Mouse (Mus musculus) lung, embryonic 16.5 days (tissue): ENCODE measurements around the gene P2ry12. TPM values are rescaled to one million over a fixed set of nuclear protein-coding genes. Genes with fewer than 3 reads are reported as not detected.
A peak's percentile ranks its signal among the peaks of the same experiment; 100 is the strongest.

Experiments used
- ATAC-seq: fragments of 200-750 bp; cut with Nextera tagmentation; 2 replicates; pipeline ENCODE4 v1.8.0; 2017; ENCODE audit warnings: low read depth, mild to moderate bottlenecking, moderate library complexity
- H3K27ac ChIP-seq: fragments of 300-500 bp; sonication (generic); 2 replicates; pipeline ENCODE4 v1.5.1; 2014; ENCODE audit warnings: mild to moderate bottlenecking, control low read depth, low read length
- H3K27me3 ChIP-seq: fragments of 300-500 bp; sonication (generic); 2 replicates; pipeline ENCODE4 v1.6.1; 2014; ENCODE audit warnings: low read depth, low read length, mixed read lengths; ENCODE audit not compliant: control insufficient read depth, insufficient read depth
- H3K36me3 ChIP-seq: fragments of 300-500 bp; sonication (generic); 2 replicates; pipeline ENCODE4 v1.6.1; 2014; ENCODE audit warnings: low read length; ENCODE audit not compliant: control insufficient read depth, insufficient read depth
- H3K4me1 ChIP-seq: fragments of 300-500 bp; sonication (generic); replicated peaks from 2 replicates; pipeline ENCODE4 v1.6.1; 2014; ENCODE audit warnings: low read length, mixed read lengths; ENCODE audit not compliant: control insufficient read depth, insufficient read depth
- H3K4me2 ChIP-seq: fragments of 300-500 bp; sonication (generic); 2 replicates; pipeline ENCODE4 v1.6.1; 2014; ENCODE audit warnings: low read depth, low read length, control low read depth
- H3K4me3 ChIP-seq: fragments of 300-500 bp; sonication (generic); 2 replicates; pipeline ENCODE4 v1.5.1; 2014; ENCODE audit warnings: mild to moderate bottlenecking, low read length, control low read depth
- H3K9ac ChIP-seq: fragments of 300-500 bp; sonication (generic); 2 replicates; pipeline ENCODE4 v1.6.1; 2014; ENCODE audit warnings: low read length, control low read depth
- H3K9me3 ChIP-seq: fragments of 300-500 bp; sonication (generic); 2 replicates; pipeline ENCODE4 v1.6.1; 2016; ENCODE audit warnings: low read length; ENCODE audit not compliant: control insufficient read depth
- WGBS: fragments of 180-500 bp; shearing (Covaris S2); extraction: QIAGEN DNeasy Blood & Tissue Kit; methylation state at CpG from one replicate; pipeline ENCODE4 v1.1.7; 2014; 5-methylcytosine and 5-hydroxymethylcytosine counted together
- polyA plus RNA-seq: library from polyadenylated mRNA; unstranded; fragments of >200 nt; fragmentation: Nextera tagmentation; extraction: Ambion mirVana; gene quantifications from 2 replicates; pipeline ENCODE4 v1.2.1, GENCODE M21; 2015

Gene P2ry12
- polyA plus RNA-seq, 1 experiment from 2014 or later = 2.1 TPM

DNA sequence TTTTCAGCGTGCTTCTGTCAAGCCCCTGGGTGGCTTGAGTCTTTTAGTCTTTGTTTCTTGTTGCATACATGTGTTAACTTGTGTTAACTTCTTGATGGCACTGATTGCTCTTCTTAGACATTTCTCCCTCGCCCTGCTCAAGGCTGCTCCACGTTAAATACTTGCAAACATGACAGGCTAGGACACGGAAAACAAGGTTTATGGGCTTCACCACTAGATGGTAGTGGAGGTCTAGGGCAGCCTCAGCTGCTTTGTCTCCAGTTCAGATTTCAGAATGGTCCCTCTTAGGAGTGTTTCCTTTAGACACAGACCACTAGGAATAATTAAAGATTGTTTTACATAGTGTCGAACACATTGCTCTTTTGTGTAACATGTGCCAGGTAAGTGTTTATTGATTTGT lies 87.4 kb downstream of the P2ry12 start:
- Histone ChIP-seq H3K9ac (no peak overlapping the region), H3K36me3 (no peaks in the 10 kb centered on the region), H3K27me3 (no peaks in the 10 kb centered on the region), H3K4me1 (peaks cover 6% of the 10 kb centered on the region; the same call in 1 of the 2 replicates), H3K4me2 (no peak overlapping the region), H3K27ac (no peak overlapping the region), H3K9me3 (no peaks in the 10 kb centered on the region), H3K4me3 (no peak overlapping the region)
- ATAC-seq = peak; percentile 89
- 16% methylated on average over 5 of the region's 5 CpGs for WGBS

DNA sequence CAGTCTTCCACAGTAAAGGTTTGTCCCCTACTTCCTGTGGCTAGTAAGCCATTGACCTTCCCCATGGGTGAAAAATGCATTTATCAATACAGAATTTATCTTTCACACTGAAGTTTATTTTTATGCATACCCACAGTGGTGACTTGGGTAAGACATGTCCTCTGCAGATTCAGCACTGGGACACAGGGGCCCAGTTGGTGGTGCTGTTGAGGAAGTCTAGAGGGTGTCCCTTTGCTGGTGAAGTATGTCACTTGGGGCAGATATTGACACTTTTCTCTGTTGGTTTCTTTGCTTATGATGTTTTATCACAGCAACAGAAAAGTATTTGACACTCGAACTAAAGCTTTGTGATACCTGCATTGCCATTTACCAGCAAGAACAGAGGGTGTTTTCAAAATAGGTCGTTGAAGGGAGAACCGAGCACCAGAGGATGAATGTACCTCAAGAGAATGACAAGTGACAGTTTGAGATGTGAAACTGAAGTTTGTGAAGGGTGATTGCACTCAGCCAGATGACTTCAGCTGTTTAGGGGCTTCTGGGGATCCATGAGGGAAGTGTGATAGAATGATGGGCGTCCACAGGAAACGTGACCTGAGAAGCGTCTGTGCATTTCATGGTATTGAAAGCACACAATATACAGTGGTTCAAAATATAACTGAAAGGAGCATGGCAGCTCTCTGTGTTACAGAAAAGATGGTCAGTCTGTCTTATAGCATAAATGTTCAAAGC lies 88.1 kb downstream of the P2ry12 start:
- H3K4me1 ChIP-seq = peaks cover 9% of the 10 kb centered on the region; the same call in 1 of the 2 replicates
- 53% methylated on average over 6 of the region's 6 CpGs for WGBS

DNA sequence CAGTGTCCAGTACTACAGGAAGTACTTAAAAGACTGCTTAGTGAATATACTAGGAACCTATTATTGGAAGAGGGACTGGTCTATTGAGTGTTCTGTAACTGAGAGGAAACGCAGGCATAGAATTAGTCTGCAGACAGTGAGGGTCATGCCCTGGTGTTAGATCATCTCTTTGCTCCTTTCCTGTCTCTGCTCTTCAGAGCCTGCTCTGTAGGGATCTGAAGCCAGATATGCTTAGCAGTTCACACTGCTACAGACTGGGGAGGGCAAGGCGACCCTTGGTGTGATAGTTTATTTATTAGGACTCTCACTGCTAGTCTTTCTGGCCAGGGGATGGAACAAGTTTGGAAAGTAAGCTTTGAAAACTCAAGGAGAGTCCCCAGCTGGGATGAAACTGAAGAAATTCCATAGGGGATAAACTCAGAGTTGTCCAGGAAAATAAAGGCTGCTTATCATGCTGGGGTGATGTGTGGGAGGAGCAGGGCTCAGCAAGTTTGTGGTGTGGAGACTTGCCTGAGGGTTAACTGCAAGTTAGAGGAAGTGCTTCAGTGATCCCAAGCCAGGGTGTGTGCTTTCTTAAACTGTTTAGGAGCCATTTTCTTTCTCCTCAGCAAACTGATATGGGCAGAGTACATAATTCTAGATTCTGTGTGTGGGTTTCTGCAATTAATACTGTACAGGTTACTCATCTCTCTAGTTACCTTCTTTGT lies 92.6 kb downstream of the P2ry12 start:
- WGBS = 24% methylated on average over 2 of the region's 2 CpGs
- H3K4me3 ChIP-seq = no peak overlapping the region
- ATAC-seq = peak; percentile 15; the same call in 1 of the 2 replicates
- H3K9ac ChIP-seq = no peak overlapping the region
- peaks cover 8% of the 10 kb centered on the region for H3K4me1 ChIP-seq
- H3K36me3 ChIP-seq = no peaks in the 10 kb centered on the region
- H3K9me3 ChIP-seq = no peaks in the 10 kb centered on the region
- H3K4me2 ChIP-seq = no peak overlapping the region
- H3K27me3 ChIP-seq = no peaks in the 10 kb centered on the region
- peak overlapping the region; percentile 66 for H3K27ac ChIP-seq

More for the DNA sequence above, 88.1 kb downstream of the P2ry12 start:
- Histone ChIP-seq H3K27me3 (no peaks in the 10 kb centered on the region), H3K36me3 (no peaks in the 10 kb centered on the region), H3K27ac (no peak overlapping the region), H3K4me3 (no peak overlapping the region), H3K9me3 (no peaks in the 10 kb centered on the region), H3K9ac (no peak overlapping the region), H3K4me2 (no peak overlapping the region)
- peak; percentile 8; the same call in 1 of the 2 replicates for ATAC-seq

DNA sequence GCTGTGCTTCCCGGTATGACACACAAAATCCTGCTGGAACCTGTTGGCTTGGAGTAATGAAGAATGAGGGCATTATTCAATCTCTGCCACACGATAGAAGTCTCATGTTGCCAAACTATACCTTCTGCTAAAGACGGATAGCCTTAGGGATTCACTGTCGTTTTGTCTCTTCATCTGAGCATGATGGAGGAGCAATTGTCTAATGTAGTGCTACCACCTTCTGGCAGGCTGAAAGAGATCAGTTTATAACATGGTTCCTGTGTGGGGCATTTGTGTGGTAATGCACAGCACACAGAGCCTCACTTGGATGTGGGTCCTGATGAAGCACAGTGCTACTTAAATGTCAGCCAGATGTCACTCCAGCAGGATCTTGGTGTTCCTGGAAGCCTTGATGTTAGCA lies 93.5 kb downstream of the P2ry12 start:
- no peak for ATAC-seq
- H3K4me1 ChIP-seq = peaks cover 5% of the 10 kb centered on the region
- 71% methylated on average over 4 of the region's 4 CpGs for WGBS
- H3K9ac ChIP-seq = no peak overlapping the region
- H3K36me3 ChIP-seq = no peaks in the 10 kb centered on the region
- H3K27me3 ChIP-seq = no peaks in the 10 kb centered on the region
- no peak overlapping the region for H3K27ac ChIP-seq
- no peak overlapping the region for H3K4me3 ChIP-seq
- H3K9me3 ChIP-seq = no peaks in the 10 kb centered on the region
- H3K4me2 ChIP-seq = no peak overlapping the region

DNA sequence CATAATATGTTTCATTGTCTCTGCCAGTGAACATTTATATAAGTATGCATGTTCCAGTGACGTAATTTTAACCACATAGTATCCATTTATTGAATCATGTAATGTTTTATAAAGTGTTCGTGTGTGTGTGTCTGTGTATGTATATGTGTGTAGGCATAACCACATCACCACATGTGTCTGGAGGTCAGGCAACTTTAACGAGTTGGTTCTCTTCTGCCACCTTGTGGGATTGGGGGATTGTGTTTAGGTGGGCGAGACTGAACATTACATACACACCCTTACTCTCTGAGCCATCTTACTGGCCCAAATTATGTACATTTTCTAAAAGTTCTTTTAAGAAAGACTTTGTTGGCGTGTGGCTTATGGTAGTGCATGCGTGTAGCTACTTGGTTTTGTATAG lies 94.2 kb downstream of the P2ry12 start:
- 83% methylated on average over 6 of the region's 6 CpGs for WGBS
- peak overlapping the region; percentile 84; the same call in 1 of the 2 replicates for H3K27ac ChIP-seq
- H3K36me3 ChIP-seq = no peaks in the 10 kb centered on the region
- no peaks in the 10 kb centered on the region for H3K27me3 ChIP-seq
- H3K9me3 ChIP-seq = no peaks in the 10 kb centered on the region
- no peak overlapping the region for H3K4me3 ChIP-seq
- no peak overlapping the region for H3K9ac ChIP-seq
- H3K4me1 ChIP-seq = peaks cover 5% of the 10 kb centered on the region
- no peak for ATAC-seq
- no peak overlapping the region for H3K4me2 ChIP-seq

DNA sequence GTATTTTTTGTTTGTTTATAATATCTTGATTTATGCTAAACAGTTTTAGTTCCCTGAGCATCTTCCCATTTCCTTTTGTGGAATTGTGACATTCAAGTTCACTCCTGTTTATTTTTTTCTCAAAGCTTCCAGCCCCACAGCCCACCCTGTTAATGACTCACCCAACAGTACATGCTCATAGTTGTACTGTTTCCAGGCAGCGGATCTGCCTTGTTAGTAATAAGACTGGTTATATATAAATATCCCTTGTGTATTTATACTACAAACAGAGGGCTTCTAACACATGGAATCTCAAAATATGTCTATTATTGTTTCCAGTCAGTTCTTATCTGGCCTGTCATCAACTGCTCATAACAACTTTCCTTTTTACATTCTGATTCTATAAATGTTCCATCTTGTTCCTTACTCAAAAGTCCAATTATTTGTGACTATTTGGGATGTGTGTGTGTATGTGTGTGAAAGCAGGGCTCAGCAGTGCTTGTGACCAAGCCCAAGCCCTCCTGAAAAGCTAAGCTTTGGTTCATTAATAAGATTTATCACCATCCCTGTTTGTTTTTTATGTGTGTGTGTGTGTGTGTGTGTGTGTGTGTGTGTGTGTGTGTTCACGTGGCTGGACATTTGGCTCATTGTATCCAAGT lies 95.1 kb downstream of the P2ry12 start:
- WGBS = 30% methylated on average over 2 of the region's 2 CpGs
- peaks cover 5% of the 10 kb centered on the region for H3K4me1 ChIP-seq
- peak; percentile 93 for ATAC-seq
- no peak overlapping the region for H3K4me2 ChIP-seq
- H3K36me3 ChIP-seq = no peaks in the 10 kb centered on the region
- no peak overlapping the region for H3K9ac ChIP-seq
- no peak overlapping the region for H3K4me3 ChIP-seq
- no peaks in the 10 kb centered on the region for H3K9me3 ChIP-seq
- H3K27me3 ChIP-seq = no peaks in the 10 kb centered on the region
- peak overlapping the region; percentile 84 for H3K27ac ChIP-seq

Other genes starting within 250 kb of the P2ry12 start
- 1.4 and 1.8 TPM in 2 replicates for gene Gpr171, start 161.1 kb downstream of the P2ry12 start, polyA plus RNA-seq
- 29.7 and 31.3 TPM in 2 replicates for gene P2ry14, start 109.3 kb downstream of the P2ry12 start, polyA plus RNA-seq
- 0.20 TPM in 1 of 2 replicates, not detected in the other for gene Gpr87, start 67.8 kb downstream of the P2ry12 start, polyA plus RNA-seq
- 1.5 and 1.7 TPM in 2 replicates for gene P2ry13, start 52.0 kb downstream of the P2ry12 start, polyA plus RNA-seq
- 6.5 and 9.6 TPM in 2 replicates for gene Igsf10, start 81.5 kb upstream of the P2ry12 start, polyA plus RNA-seq